Mouse (Mus musculus) hindbrain, embryonic 16.5 days (tissue): Measurements from ENCODE around the gene Krtap28-10. TPM values are rescaled to one million over a fixed set of nuclear protein-coding genes. Genes with fewer than 3 reads are reported as not detected.
"Not testable (repeated sequence)": the region's sequence is repeated elsewhere in the genome, so short reads cannot be mapped to it uniquely, and the experiment has no call there.

Experiments
- ATAC-seq: fragments of 200-750 bp; cut with Nextera tagmentation; 2 replicates; pipeline ENCODE4 v1.8.0; 2017; ENCODE audit warnings: moderate TSS enrichment, moderate library complexity
- H3K27ac ChIP-seq: fragments of 300-500 bp; sonication (generic); 2 replicates; pipeline ENCODE4 v1.5.1; 2014; ENCODE audit warnings: low read depth, mild to moderate bottlenecking, control low read depth, low read length, moderate library complexity
- H3K27me3 ChIP-seq: fragments of 300-500 bp; sonication (generic); replicated peaks from 2 replicates; pipeline ENCODE4 v1.6.1; 2014; ENCODE audit warnings: low read length; ENCODE audit not compliant: control insufficient read depth, insufficient read depth
- H3K36me3 ChIP-seq: fragments of 300-500 bp; sonication (generic); 2 replicates; pipeline ENCODE4 v1.6.1; 2014; ENCODE audit warnings: mild to moderate bottlenecking, low read length, moderate library complexity, mixed read lengths; ENCODE audit not compliant: control insufficient read depth, insufficient read depth
- H3K4me1 ChIP-seq: fragments of 300-500 bp; sonication (generic); 2 replicates; pipeline ENCODE4 v1.6.1; 2014; ENCODE audit warnings: low read depth, low read length; ENCODE audit not compliant: control insufficient read depth, insufficient read depth
- H3K4me2 ChIP-seq: fragments of 300-500 bp; sonication (generic); 2 replicates; pipeline ENCODE4 v1.6.1; 2014; ENCODE audit warnings: mild to moderate bottlenecking, low read length, control low read depth, moderate library complexity
- H3K4me3 ChIP-seq: fragments of 300-500 bp; sonication (generic); 2 replicates; pipeline ENCODE4 v1.5.1; 2014; ENCODE audit warnings: mild to moderate bottlenecking, low read length, control low read depth, moderate library complexity
- H3K9ac ChIP-seq: fragments of 300-500 bp; sonication (generic); 2 replicates; pipeline ENCODE4 v1.6.1; 2014; ENCODE audit warnings: low read depth, mild to moderate bottlenecking, control low read depth, low read length, moderate library complexity
- H3K9me3 ChIP-seq: fragments of 300-500 bp; sonication (generic); 2 replicates; pipeline ENCODE4 v1.6.1; 2014; ENCODE audit warnings: mild to moderate bottlenecking, low read length, moderate library complexity; ENCODE audit not compliant: control insufficient read depth
- WGBS: fragments of 180-500 bp; shearing (Covaris S2); extraction: QIAGEN DNeasy Blood & Tissue Kit; methylation state at CpG from one replicate; pipeline ENCODE4 v1.1.7; 2014; 5-methylcytosine and 5-hydroxymethylcytosine counted together
- polyA plus RNA-seq: library from polyadenylated mRNA; unstranded; fragments of >200 nt; fragmentation: Nextera tagmentation; extraction: Ambion mirVana; gene quantifications from 2 replicates; pipeline ENCODE4 v1.2.1, GENCODE M21; 2015

Krtap28-10 gene
- polyA plus RNA-seq, 1 experiment from 2014 or later = not detected

DNA sequence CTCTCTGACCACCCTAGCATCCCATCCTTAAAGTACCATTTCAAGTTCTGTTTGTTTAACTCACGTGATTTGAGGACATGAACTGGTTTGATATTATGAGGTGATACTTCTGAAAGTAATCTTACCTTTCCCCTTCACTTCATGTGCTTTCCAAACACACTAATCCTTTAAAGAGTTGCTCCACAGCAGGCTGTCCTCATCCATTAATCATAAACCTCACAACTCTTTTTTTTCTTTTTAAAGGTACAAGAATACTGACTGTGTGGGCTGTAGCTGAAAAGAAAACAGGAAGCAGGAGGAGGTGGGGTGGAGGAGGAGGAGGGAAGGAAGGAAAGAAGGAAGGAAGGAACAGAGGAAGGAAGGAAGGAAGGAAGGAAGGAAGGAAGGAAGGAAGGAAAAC lies 10.3 kb downstream of the Krtap28-10 start:
- H3K9ac ChIP-seq = no peak overlapping the region
- 65% methylated on average over 1 of the region's 1 CpGs for WGBS
- H3K27me3 ChIP-seq = no peaks in the 10 kb centered on the region
- no peaks in the 10 kb centered on the region for H3K36me3 ChIP-seq
- H3K4me2 ChIP-seq = no peak overlapping the region
- H3K4me3 ChIP-seq = no peak overlapping the region
- H3K9me3 ChIP-seq = no peaks in the 10 kb centered on the region
- ATAC-seq = no peak
- no peak overlapping the region for H3K27ac ChIP-seq
- no peaks in the 10 kb centered on the region for H3K4me1 ChIP-seq

DNA sequence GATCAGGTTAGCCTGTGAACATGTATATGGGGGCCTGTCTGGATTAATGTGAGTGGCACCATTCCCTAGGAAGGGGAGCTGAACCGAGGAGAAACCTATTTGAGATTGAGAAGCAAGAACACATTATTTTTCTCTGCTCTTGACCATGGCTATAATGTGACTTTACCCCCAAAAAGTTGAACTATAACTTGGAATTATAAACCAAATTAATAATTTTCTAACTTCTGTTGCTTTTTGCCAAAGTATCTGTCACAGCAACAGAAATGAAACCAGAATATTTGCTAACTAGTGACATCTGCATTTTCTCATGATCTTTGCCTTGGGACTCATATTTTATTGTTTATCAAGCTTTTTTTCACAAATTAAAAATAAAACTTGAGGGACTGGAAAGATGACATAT lies 25.7 kb downstream of the Krtap28-10 start:
- Histone ChIP-seq H3K9me3 (no peaks in the 10 kb centered on the region), H3K27me3 (no peaks in the 10 kb centered on the region), H3K4me2 (no peak overlapping the region), H3K4me1 (no peaks in the 10 kb centered on the region), H3K4me3 (no peak overlapping the region), H3K9ac (no peak overlapping the region), H3K27ac (no peak overlapping the region), H3K36me3 (no peaks in the 10 kb centered on the region)
- no peak for ATAC-seq
- 63% methylated on average over 1 of the region's 1 CpGs for WGBS

DNA sequence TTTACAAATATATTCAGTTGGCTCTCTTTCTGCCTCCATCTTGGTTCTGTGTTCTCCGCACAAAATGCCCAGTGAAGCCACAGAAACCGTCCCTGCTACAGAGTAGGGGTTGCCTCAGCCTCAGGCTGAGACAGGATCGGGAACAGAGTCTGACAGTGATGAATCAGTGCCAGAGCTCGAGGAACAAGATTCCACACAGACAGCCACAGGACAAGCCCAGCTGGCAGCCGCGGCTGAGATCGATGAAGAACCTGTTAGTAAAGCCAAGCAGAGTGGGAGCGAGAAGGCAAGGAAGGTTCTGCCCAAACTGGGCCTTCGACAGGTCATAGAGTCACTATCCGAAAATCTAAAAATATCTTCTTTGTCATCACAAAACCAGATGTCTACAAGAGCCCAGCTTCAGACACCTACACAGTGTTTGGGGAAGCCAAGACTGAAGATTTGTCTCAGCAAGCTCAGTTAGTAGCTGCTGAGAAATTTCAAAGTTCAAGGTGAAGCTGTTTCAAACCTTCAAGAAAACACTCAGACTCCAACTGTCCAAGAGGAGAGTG lies 26.9 kb downstream of the Krtap28-10 start:
- Histone ChIP-seq H3K27me3 (no peaks in the 10 kb centered on the region), H3K9ac (no peak overlapping the region), H3K27ac (no peak overlapping the region), H3K4me2 (no peak overlapping the region), H3K9me3 (no peaks in the 10 kb centered on the region), H3K4me3 (no peak overlapping the region), H3K4me1 (no peaks in the 10 kb centered on the region), H3K36me3 (no peaks in the 10 kb centered on the region)
- no peak for ATAC-seq
- 82% methylated on average over 10 of the region's 10 CpGs for WGBS

DNA sequence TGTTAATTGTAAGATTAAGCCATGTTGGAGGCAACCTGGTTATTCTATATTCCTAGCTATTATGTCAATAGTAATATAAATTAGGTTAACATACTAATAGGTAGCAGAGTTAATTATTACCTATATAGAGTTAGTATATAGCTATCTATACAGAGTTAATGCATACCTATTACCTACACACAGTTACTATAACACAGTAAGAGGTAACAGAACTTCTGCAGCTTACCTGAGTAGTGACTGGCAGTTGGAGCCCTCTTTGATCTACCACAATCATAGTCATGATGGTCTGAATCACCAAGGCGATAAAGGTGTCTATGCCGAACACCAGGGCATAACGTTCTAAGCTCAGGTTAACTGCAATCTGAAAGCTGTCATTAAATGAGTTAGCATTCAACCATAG lies 27.8 kb downstream of the Krtap28-10 start:
- Histone ChIP-seq H3K27me3 (no peaks in the 10 kb centered on the region), H3K4me2 (no peak overlapping the region), H3K9ac (no peak overlapping the region), H3K27ac (no peak overlapping the region), H3K36me3 (no peaks in the 10 kb centered on the region), H3K4me3 (no peak overlapping the region), H3K4me1 (no peaks in the 10 kb centered on the region), H3K9me3 (no peaks in the 10 kb centered on the region)
- 91% methylated on average over 3 of the region's 3 CpGs for WGBS
- no peak for ATAC-seq

DNA sequence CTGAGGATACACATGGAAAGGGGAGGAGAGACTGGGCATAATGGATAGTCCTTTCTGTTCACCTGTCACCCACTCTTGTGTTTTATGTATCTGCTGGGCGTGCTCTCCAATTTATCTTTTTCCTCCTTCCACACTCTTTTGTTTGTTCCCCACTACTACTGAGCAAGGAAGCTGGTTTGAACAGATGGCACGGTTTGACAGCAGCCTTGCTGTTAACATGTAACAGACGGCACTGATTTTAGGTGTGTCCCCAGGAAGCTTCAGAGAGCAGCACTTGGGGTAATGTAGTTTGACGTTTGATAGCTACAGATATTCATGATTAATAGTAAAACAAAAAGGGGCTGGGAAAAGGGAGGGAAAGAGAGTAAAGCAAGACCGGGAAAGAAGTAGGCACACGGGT lies 34.8 kb downstream of the Krtap28-10 start:
- Histone ChIP-seq H3K9me3 (no peaks in the 10 kb centered on the region), H3K4me2 (no peak overlapping the region), H3K9ac (no peak overlapping the region), H3K36me3 (no peaks in the 10 kb centered on the region), H3K27me3 (no peaks in the 10 kb centered on the region), H3K4me3 (no peak overlapping the region), H3K4me1 (no peaks in the 10 kb centered on the region), H3K27ac (no peak overlapping the region)
- 64% methylated on average over 6 of the region's 6 CpGs for WGBS
- ATAC-seq = peak; percentile 42; the same call in 1 of the 2 replicates

DNA sequence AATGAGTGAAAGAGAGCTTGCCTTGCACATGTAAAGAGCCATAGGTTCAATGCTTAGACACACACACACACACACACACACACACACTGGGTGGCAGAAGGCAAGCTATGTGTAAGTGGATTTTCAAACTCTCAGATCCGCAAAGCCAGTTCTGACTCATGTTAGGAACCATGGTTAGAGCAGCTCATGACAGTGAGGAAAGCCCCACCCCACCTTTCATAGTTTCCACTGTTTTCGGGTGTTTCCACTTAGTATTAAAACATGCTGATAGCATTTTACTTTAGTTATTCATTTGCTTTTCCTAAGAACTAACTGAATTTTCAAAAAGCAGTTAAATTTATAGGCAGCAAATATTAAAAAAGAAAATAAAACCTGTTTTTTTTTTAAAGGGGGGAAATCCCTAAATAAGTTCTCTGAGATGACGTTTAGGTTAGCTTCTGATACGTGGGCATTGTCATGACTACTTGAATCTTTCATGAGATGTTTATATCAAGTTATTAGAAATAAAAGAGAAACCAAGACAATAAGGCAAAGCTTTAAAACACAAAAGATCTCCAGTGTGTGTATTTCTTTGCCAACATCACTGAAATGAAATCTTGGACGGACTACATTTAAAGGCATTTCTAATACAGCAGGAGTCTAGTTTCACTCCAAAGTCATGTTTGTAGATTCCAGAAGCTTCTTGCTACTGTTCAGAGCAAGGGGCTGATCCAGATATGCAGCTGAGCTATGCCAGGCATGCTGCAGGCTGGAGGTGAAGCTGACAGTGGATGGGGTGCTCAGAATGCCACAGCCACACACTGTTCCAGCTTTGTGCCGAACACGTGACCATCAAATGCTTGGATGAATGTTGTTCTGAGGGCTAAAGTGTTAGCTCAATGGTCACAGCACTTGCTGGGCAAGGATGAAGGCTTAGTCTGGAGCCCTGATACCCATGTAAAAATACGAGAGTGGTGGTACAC lies 35.8 kb downstream of the Krtap28-10 start:
- WGBS = 89% methylated on average over 8 of the region's 8 CpGs

DNA sequence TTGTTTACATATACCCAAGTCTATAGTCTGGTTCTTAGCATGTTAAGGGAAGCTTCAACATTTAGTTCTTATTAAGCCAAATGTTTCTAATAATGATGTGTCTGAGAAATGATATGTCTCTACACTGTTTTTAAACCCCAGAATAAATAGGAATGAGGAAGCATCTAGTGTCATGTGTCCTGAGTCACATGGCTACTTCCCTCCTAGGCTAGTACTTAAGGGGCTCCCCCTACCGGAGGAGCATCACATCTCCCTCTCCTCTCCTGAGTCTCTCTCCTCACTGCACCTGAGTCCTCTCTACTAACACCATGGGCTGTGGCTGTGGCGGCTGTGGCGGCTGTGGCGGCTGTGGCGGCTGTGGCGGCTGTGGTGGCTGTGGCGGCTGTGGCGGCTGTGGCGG lies 42.0 kb downstream of the Krtap28-10 start, which contains the start of gene Gm47959:
Gene Gm47959, plus strand, starts transcription at position 243 of the 400 bp plus-strand sequence.
- not testable (repeated sequence) for H3K27me3 ChIP-seq, ATAC-seq, H3K4me1 ChIP-seq, H3K9me3 ChIP-seq, H3K36me3 ChIP-seq, H3K4me2 ChIP-seq, H3K4me3 ChIP-seq, H3K9ac ChIP-seq, H3K27ac ChIP-seq
- 97% methylated on average over 3 of the region's 9 CpGs for WGBS

More for the DNA sequence above, 35.8 kb downstream of the Krtap28-10 start:
- H3K9me3 ChIP-seq = no peaks in the 10 kb centered on the region
- no peak overlapping the region for H3K9ac ChIP-seq
- H3K4me3 ChIP-seq = no peak overlapping the region
- no peaks in the 10 kb centered on the region for H3K4me1 ChIP-seq
- H3K27ac ChIP-seq = no peak overlapping the region
- no peak overlapping the region for H3K4me2 ChIP-seq
- H3K27me3 ChIP-seq = no peaks in the 10 kb centered on the region
- no peak for ATAC-seq
- H3K36me3 ChIP-seq = no peaks in the 10 kb centered on the region

DNA sequence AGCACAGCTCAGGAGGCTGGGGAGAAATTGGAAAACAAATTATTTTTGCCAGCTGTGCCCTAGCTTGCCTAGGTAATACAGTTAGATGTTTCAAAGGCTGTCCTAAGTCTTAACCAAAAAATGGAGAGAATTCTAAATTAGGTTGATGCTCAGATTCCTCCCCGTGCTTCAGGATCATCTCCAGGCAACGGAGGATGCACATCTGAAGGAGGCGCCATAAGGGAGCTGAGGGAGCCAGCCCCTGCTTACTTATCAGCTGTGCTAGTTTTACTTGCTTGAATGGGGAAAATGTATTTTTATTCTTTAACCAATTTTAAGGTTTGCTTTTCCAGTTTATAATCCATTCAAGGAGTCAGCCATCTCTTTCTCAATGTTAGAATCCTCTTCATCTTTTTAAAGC lies 48.3 kb downstream of the Krtap28-10 start:
- Histone ChIP-seq H3K9ac (no peak overlapping the region), H3K4me2 (no peak overlapping the region), H3K36me3 (no peaks in the 10 kb centered on the region), H3K27ac (no peak overlapping the region), H3K4me3 (no peak overlapping the region), H3K4me1 (no peaks in the 10 kb centered on the region), H3K27me3 (no peaks in the 10 kb centered on the region), H3K9me3 (no peaks in the 10 kb centered on the region)
- 84% methylated on average over 3 of the region's 3 CpGs for WGBS
- no peak for ATAC-seq

DNA sequence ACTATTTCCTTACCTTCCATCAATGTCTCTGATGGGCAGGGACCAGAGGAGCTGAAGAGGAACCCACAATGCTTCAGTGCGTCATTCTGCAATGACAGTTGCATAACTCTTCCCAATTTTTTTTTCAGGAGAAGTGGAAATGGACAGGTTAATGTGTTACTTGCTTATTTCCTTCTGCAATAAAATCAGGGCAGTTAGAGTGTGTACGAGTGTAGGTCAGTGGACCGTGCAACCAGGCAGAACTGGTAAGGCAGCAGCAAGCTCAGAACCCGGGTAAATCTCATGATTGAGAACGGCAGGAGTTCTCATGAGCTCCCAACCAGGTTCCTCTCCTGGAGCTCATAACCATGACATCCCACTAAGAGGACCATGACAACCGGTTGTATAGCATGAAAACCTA lies 50.2 kb downstream of the Krtap28-10 start:
- 93% methylated on average over 6 of the region's 6 CpGs for WGBS
- ATAC-seq = no peak

More for the DNA sequence above, 50.2 kb downstream of the Krtap28-10 start:
- Histone ChIP-seq H3K27ac (no peak overlapping the region), H3K27me3 (no peaks in the 10 kb centered on the region), H3K4me3 (no peak overlapping the region), H3K9ac (no peak overlapping the region), H3K9me3 (no peaks in the 10 kb centered on the region), H3K4me1 (no peaks in the 10 kb centered on the region), H3K36me3 (no peaks in the 10 kb centered on the region), H3K4me2 (no peak overlapping the region)
